Mouse (Mus musculus) hindbrain, postnatal 0 days (tissue): Measurements from ENCODE around the gene Slamf6. TPM values are rescaled to one million over a fixed set of nuclear protein-coding genes. Genes with fewer than 3 reads are reported as not detected.

Experiments used
- ATAC-seq: fragments of 200-750 bp; cut with Nextera tagmentation; 2 replicates; pipeline ENCODE4 v1.8.0; 2017; ENCODE audit warnings: mild to moderate bottlenecking, moderate TSS enrichment, moderate library complexity
- DNase-seq: peaks from one replicate; pipeline ENCODE4 v3.0.0-alpha.2; 2015; ENCODE audit warnings: low spot score
- H3K27ac ChIP-seq: fragments of 300-500 bp; sonication (generic); 2 replicates; pipeline ENCODE4 v1.5.1; 2014; ENCODE audit warnings: mild to moderate bottlenecking
- H3K27me3 ChIP-seq: fragments of 300-500 bp; sonication (generic); 2 replicates; pipeline ENCODE4 v1.6.1; 2014; ENCODE audit warnings: low read length, mixed read lengths; ENCODE audit not compliant: insufficient read depth
- H3K36me3 ChIP-seq: fragments of 300-500 bp; sonication (generic); 2 replicates; pipeline ENCODE4 v1.6.1; 2014; ENCODE audit warnings: low read length, mixed read lengths; ENCODE audit not compliant: insufficient read depth
- H3K4me1 ChIP-seq: fragments of 300-500 bp; sonication (generic); 2 replicates; pipeline ENCODE4 v1.6.1; 2014; ENCODE audit warnings: antibody characterized with exemption, low read length, mixed read lengths; ENCODE audit not compliant: insufficient read depth
- H3K4me2 ChIP-seq: fragments of 300-500 bp; sonication (generic); 2 replicates; pipeline ENCODE4 v1.6.1; 2014; ENCODE audit warnings: low read depth, mild to moderate bottlenecking, low read length, moderate library complexity, mixed read lengths
- H3K4me3 ChIP-seq: fragments of 300-500 bp; sonication (generic); 2 replicates; pipeline ENCODE4 v1.5.1; 2014; ENCODE audit warnings: low read length
- H3K9ac ChIP-seq: fragments of 300-500 bp; sonication (generic); replicated peaks from 2 replicates; pipeline ENCODE4 v1.6.1; 2014; ENCODE audit warnings: mild to moderate bottlenecking, low read length, moderate library complexity, mixed read lengths
- H3K9me3 ChIP-seq: fragments of 300-500 bp; sonication (generic); 2 replicates; pipeline ENCODE4 v1.6.1; 2016; ENCODE audit warnings: low read length, mixed read lengths
- CTCF ChIP-seq: IDR thresholded peaks from 2 replicates; pipeline ENCODE4 v1.5.1; 2016; ENCODE audit warnings: antibody characterized with exemption, control low read depth, low read depth
- WGBS: fragments of 180-500 bp; shearing (Covaris S2); extraction: QIAGEN DNeasy Blood & Tissue Kit; methylation state at CpG from one replicate; pipeline ENCODE4 v1.1.7; 2014; 5-methylcytosine and 5-hydroxymethylcytosine counted together
- polyA plus RNA-seq: library from polyadenylated mRNA; unstranded; fragments of >200 nt; fragmentation: Nextera tagmentation; extraction: Ambion mirVana; gene quantifications from 2 replicates; pipeline ENCODE4 v1.2.1, GENCODE M21; 2015
- total RNA-seq: library from RNA; depleted of rRNA; stranded (reverse); fragments of >200 nt; gene quantifications from 2 replicates; pipeline ENCODE4 v1.2.3, GENCODE M21; 2014

Slamf6 gene
- total and polyA plus RNA-seq, 2 experiments from 2014 or later = 0.15 to 0.42 TPM

DNA sequence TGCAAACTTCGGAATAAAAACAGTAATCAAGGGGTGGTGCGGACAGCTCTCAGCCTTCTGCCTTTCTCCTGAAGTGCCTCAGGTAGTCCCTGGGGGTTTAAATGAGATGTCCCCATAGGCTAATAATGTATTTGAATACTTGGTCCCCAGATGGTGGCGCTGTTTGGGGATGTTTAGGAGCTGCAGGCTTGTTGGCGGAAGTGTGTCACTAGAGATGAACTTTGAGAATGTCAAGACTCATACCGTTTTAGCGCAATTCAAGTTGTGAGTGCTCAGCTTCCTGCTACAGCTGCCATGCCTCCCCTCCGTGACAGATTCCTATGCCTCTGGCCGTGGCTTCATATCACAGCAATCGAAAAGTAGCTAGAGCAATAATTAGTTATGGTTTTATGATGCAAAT, 58.1 kb downstream of the Slamf6 start:
- WGBS = 85% methylated on average over 9 of the region's 9 CpGs
- H3K4me1 ChIP-seq = no peaks in the 10 kb centered on the region

DNA sequence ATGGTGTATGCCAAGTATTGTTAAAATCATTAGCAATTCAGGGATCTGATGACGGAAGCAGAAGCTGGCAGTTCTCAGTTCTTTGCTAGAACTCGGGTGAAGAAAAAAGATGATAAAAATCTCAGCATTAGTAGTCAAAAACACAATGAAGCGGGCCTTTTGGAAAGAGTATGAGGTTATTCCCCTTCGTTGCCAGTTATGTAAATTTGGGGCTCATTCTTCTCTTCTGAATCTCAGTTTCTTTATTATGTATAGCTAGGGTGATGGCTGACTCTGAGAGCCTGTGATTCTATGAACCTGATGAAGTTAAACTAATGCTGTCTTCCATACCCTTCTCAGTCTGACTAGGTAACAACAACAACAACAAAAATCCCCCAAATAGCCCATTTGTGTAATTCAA, 58.5 kb downstream of the Slamf6 start:
- no peaks in the 10 kb centered on the region for H3K27me3 ChIP-seq
- H3K36me3 ChIP-seq = no peaks in the 10 kb centered on the region
- H3K4me3 ChIP-seq = no peak overlapping the region
- no peak overlapping the region for H3K27ac ChIP-seq
- TF ChIP-seq CTCF = no peak
- no peak for ATAC-seq
- WGBS = 76% methylated on average over 4 of the region's 4 CpGs
- no peak for DNase-seq
- H3K4me2 ChIP-seq = no peak overlapping the region
- H3K4me1 ChIP-seq = no peaks in the 10 kb centered on the region
- no peak overlapping the region for H3K9ac ChIP-seq
- no peaks in the 10 kb centered on the region for H3K9me3 ChIP-seq

More for the DNA sequence above, 58.1 kb downstream of the Slamf6 start:
- no peaks in the 10 kb centered on the region for H3K27me3 ChIP-seq
- H3K9me3 ChIP-seq = no peaks in the 10 kb centered on the region
- no peak overlapping the region for H3K4me3 ChIP-seq
- H3K9ac ChIP-seq = no peak overlapping the region
- H3K4me2 ChIP-seq = no peak overlapping the region
- H3K36me3 ChIP-seq = no peaks in the 10 kb centered on the region
- TF ChIP-seq CTCF = no peak
- no peak for ATAC-seq
- H3K27ac ChIP-seq = no peak overlapping the region
- no peak for DNase-seq

DNA sequence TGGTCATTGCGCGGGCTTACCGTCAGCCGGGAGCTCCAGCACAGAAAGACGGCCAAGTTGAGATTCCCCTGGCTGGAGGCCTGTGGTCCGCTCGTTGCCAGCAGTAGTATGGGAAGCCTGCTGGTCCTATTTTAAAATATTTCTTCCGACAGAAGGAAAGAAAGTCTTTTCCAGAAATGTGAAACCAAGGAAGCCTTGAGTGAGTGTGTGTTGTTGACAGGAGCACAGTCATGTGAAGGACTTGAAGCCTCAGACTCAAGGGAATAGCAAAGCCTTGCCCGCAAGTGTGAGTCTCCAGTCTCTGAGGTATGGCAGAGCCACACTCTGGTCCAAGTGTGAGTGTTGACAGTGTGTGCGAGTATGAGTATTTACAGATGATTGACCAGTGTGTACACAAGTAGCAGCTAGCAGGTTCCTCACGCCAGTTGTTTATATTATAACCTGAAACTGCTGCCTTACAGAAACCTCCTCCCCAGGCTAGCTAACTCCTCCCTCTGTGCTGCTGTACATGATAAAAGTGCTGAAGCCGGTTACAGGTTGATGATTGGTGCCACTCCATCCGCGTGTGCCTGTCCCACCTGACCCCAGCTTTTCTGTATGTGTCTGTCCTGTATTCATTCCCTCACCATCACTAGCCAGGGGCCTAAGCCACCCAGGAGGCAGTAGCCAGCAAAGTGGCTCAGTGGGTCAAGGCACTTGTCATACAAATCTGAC, 59.7 kb downstream of the Slamf6 start:
- DNase-seq (no peak), ATAC-seq (no peak)
- no peak overlapping the region for H3K9ac ChIP-seq
- H3K27me3 ChIP-seq = no peaks in the 10 kb centered on the region
- no peaks in the 10 kb centered on the region for H3K4me1 ChIP-seq
- H3K4me2 ChIP-seq = no peak overlapping the region
- no peak overlapping the region for H3K4me3 ChIP-seq
- no peak overlapping the region for H3K27ac ChIP-seq
- TF ChIP-seq CTCF = no peak
- H3K9me3 ChIP-seq = no peaks in the 10 kb centered on the region
- H3K36me3 ChIP-seq = no peaks in the 10 kb centered on the region
- WGBS = 92% methylated on average over 14 of the region's 14 CpGs

DNA sequence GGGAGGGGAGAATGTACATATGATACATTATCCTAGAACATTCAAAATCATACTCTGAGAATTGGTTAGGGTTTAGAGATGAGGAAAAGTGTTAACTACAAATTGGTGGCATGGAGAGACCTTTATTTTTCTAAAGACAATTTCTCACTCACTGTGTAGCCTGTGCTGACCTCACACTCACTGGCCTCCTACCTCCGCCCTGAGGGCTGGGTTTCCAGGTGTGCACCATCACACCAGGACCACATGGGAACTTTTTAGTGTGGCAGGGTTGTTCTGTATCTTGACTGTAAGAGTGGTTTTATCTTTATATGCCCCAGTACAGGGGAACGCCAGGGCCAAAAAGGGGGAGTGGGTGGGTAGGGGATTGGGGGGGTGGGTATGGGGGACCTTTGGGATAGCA, 60.6 kb downstream of the Slamf6 start:
- no peaks in the 10 kb centered on the region for H3K9me3 ChIP-seq
- 92% methylated on average over 2 of the region's 2 CpGs for WGBS

DNA sequence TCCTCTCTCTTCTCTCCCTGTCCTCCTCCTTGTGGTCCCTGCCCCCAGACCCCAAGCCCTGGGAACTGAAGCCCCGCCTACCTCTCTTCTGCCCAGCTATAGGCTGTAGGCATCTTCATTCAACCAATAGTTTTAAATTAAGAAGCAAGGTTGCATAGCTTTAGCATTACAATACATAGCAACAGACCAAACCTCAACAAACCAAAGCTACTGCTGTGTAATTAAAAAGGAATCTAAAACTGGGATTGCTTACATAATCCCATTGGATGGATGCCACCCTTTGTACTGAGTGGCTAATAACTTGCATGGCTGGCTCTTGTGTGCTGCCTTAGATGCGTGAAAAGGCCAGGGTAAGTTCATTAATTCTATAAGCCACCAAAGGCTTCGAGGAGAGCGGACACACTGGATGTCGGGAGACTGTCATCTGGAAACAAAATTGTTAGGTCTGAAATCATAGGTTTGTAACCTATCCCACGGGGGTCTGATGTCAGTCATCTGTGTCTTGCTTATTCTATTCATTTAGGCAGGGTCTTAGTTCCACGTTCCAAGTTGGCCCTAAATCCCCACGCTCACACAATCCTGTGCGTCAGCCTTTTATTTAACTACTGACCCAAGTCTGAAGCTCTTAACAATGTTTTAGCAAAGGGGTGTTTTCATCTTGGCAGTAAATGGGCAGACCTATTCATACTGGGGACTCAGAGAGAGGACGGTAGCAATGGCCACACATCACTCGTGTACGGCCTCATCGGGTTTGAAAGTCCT, 62.8 kb downstream of the Slamf6 start:
- TF ChIP-seq CTCF = no peak
- Histone ChIP-seq H3K4me1 (no peaks in the 10 kb centered on the region), H3K9me3 (no peaks in the 10 kb centered on the region), H3K36me3 (no peaks in the 10 kb centered on the region), H3K27me3 (no peaks in the 10 kb centered on the region), H3K27ac (no peak overlapping the region), H3K4me3 (no peak overlapping the region), H3K4me2 (no peak overlapping the region), H3K9ac (no peak overlapping the region)
- DNase-seq = peak; percentile 20
- peak; percentile 43 for ATAC-seq
- whole genome bisulfite sequencing = 55% methylated on average over 13 of the region's 13 CpGs

More for the DNA sequence above, 60.6 kb downstream of the Slamf6 start:
- Histone ChIP-seq H3K4me2 (no peak overlapping the region), H3K9ac (no peak overlapping the region), H3K27me3 (no peaks in the 10 kb centered on the region), H3K4me3 (no peak overlapping the region), H3K4me1 (no peaks in the 10 kb centered on the region), H3K27ac (no peak overlapping the region), H3K36me3 (no peaks in the 10 kb centered on the region)
- no peak for ATAC-seq
- TF ChIP-seq CTCF = no peak
- no peak for DNase-seq

DNA sequence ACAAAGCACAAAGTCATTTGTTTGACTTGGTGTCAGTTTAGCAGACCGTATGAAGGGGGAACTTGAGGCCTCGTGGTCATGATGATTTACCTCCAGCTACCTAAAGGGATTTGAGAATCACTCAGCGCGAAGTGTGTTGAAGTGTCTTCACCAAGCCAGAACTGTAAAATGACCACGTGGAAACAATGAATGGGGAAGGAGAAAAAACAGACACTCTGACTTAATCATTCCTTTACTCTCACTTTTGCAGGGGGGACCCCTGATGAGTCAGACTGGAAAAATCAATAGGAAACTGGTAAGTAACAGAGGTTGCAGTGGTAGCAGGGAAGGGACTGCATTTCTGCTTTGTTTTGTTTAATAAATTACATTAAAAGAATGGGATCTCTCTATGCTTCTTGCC, 64.9 kb downstream of the Slamf6 start:
- Histone ChIP-seq H3K4me3 (no peak overlapping the region), H3K27ac (no peak overlapping the region), H3K36me3 (no peaks in the 10 kb centered on the region), H3K9me3 (no peaks in the 10 kb centered on the region), H3K9ac (no peak overlapping the region), H3K27me3 (no peaks in the 10 kb centered on the region), H3K4me2 (no peak overlapping the region), H3K4me1 (no peaks in the 10 kb centered on the region)
- ATAC-seq (no peak), DNase-seq (no peak)
- TF ChIP-seq CTCF = no peak
- WGBS = 65% methylated on average over 5 of the region's 5 CpGs

DNA sequence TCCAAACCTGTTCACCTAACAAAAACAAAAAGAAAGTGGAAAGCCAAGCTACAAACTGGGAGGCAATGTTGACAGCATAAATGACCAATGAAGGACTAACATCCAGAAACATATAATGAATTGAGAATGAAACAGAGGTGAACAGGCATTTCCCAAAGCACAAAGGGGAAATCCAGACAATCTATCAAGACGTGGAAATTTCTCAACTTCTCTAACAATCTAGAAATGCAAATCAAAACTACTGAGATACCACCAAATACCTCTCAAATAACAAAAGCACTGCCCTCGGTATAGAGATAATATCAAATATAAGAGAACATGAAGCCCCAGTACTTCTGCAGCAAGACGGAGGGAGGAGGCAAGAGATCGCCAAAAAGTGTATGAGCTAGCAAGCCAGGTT, 65.4 kb downstream of the Slamf6 start:
- 77% methylated on average over 4 of the region's 4 CpGs for WGBS
- ATAC-seq = no peak

More for the DNA sequence above, 65.4 kb downstream of the Slamf6 start:
- Histone ChIP-seq H3K4me2 (no peak overlapping the region), H3K4me1 (no peaks in the 10 kb centered on the region), H3K4me3 (no peak overlapping the region), H3K9me3 (no peaks in the 10 kb centered on the region), H3K27me3 (no peaks in the 10 kb centered on the region), H3K9ac (no peak overlapping the region), H3K36me3 (no peaks in the 10 kb centered on the region), H3K27ac (no peak overlapping the region)
- TF ChIP-seq CTCF = no peak
- no peak for DNase-seq
